Mouse (Mus musculus): Measurements from ENCODE around the gene BC049762.

BC049762 gene

DNA sequence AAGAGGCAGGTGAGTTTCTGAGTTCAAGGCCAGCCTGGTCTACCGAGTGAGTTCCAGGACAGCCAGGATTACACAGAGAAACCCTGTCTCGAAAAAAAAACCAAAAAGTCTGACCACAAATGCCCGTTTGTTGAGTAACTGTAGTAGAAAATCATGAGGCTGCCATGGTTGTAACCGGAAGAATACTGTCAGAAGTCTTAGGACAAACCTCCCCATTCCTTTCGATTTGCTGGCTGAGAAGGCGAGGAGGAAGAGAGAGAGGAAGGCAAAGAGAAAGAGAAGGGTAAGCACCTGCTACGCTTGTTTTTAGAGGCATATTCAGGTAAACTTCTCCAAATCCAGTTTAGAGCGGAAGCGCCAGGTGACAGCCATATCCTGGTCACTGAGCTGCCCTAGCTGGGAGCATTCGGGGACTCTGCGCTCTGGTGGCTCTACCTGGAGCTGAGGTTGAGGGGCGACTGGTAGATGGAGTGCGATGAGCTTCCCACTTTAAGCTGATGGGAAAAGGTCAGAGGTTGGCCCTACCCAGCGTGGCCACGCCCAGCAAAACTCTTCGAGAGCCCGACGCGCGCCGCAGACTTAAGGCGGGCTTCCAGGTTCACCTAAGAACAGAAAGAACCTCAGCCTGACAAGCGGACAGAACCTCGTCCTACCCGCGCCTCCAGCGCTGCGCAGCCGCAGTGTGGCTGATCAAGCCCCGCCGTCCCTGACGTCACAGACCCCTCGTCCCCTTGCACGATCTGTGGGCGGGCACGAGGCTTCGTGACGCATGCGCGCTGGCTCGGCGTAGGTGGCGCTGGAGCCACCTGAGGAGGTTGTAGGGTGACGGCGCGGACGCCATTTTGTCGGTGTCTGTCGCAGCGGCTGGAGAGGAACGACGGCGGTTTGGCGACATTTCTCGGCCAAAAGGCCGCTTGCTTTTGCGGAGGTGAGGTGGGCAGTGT is at the start of gene BC049762:
TSS of gene BC049762 (minus strand) at position 705 of the 944 bp plus-strand sequence.
- peak; percentile 96 to 99 for DNase-seq (ENCODE audit: low spot score in 2 of 2)

DNA sequence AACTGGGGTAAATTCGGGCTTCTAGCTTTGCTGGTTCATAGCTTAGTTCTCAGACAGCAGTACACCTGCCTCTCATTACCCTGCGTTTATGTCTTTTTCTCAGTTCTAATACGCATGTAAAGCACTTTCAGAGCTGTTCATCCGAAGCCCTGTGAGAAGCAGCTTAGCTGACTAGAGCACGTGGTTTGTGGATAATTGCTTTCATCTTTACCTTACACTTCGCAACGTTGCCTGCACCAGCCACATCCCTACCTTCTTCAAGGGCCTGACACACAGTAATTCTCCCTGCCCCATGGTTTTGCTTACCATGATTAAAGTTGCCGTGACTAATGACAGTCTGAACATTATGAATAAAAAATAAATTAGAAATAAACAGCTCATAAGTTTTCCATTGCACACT is 49.0 kb upstream of the BC049762 start:
- DNase-seq (ENCODE audit: low spot score in 2 of 2) = no peak

- no peak for DNase-seq (ENCODE audit: low spot score in 2 of 2)
Measured at GRCm38 (mm10) chr11:51308306-51308705, 45.5 kb upstream of the BC049762 start.

DNA sequence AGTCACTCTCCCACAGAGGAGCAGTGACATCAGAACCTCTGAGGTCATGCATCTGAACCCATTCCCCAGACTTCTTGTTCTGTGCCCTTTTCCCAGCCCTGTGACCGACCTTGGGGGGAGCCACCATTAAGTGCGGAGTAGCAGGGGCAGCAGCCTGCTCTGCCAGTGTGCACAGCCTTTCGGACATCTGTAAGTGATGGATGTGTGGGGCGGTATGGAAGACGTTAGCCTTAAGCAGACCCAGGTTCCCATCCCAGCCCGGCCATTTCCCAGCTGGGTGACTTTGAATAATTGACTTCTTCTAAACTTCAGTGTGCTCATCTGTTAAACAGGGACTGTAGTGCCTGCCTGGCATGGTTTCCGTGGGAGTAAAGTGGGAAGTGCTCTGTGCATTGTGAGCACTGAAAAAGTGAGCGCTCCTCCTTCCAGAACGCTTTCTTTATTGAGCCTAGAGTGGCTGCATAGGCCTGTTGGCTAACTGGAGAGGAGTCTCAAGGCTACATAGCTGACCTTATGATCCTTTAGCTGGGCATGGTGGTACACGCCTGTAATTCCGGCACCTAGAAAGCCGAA is 41.2 kb upstream of the BC049762 start:
- peak in 1 of 2 experiments; percentile 33 for DNase-seq (ENCODE audit: low spot score in 2 of 2)

DNA sequence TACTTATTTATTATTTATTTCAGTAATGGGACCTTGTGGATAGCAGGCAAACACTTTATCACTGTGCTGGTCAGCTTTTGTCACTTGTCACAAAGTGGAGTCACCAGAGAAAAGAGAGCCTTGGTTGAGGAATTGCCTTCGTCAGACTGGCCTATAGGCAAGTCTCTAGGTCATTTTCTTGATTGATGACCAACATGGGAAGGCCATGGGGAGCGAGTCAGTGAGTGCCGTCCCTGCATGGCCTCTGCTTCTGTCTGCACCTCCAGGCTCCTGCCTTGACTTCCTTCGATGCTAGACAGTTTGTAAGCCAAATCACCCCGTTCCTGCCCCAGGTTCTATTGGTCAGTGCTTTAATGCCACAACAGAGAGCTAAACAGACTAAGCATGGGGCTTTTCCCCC is 39.5 kb upstream of the BC049762 start:
- no peak for DNase-seq (ENCODE audit: low spot score in 2 of 2)

DNA sequence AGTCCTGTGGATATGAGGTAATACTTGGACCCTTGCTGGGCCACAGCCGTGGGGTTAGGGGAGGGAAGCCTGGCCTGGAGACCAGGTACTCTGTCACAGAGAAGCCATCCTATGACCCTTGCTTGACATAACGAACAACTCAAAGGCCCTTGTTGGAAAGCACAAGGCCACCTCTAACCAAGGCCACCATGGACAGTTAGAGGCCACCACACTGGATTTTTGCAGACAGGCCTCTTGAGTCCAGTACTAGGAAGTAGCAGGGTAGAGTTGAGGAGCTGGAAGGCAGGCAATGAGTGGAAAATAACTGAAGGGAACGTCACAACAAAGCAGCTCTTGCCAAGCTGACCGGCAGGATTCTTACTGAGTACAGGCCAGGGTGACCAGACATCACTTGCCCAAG is 35.8 kb upstream of the BC049762 start:
- DNase-seq (ENCODE audit: low spot score in 2 of 2) = no peak

GRCm38 (mm10) chr11:51295742-51296141 is 32.9 kb upstream of the BC049762 start:
- DNase-seq (ENCODE audit: low spot score in 2 of 2) = no peak

DNA sequence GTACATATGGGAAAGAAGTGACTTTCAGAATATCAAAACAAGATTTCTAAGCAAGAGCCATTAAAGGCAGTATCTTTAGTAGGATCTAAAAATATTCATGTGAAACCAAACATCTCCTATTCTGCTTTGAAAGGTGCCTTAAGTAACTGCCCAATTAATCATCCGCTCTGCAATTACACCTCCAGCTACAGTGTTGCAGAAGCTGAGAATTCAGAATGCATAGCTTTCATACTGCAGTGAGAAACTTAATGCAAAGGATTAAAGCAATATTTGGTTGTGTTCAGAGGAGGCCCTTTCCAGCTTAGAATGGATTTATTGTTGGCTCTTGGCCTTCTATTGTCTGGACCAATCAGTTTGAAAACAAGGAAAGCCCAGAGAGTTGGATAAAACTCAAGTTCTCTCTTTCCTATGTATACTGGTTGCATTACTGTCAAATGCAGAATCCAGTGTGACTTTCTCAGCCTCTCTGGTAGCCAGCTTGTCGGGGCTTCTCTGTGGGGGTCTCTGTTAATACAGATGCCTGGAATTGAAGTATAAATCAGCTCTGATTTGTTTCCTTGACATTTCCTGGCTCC is 31.2 kb upstream of the BC049762 start:
- DNase-seq (ENCODE audit: low spot score in 2 of 2) = no peak

GRCm38 (mm10) chr11:51290066-51290955 is 27.5 kb upstream of the BC049762 start:
- DNase-seq (ENCODE audit: low spot score in 2 of 2) = no peak

DNA sequence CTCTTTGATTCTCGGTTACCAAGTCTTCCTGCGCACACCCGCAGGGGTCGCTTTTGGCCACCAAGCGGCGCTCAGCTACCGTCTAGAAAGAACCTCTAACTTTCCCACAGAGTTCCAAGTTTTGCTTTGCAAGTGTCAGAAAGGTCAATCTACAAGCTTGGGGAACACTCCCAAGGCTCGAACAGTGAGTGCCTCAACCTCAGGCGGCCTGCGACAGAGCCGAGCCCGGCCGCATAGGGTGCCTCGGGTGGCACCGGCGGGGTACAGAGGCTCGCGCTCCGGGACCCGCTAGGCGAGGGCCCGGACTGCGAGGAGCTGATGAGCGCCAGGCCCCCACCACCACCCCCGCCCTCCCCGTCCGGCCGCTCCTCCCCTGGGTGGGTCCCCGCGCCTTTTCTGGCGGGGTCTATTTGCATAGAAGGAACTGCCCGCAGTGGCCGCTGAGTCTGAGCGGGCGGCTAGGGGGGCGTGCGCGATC is 26.8 kb upstream of the BC049762 start, which contains the start of gene Col23a1:
TSS of gene Col23a1 (plus strand) at position 357 of the 478 bp plus-strand sequence.
- peak in 1 of 2 experiments; percentile 57 for DNase-seq (ENCODE audit: low spot score in 2 of 2)

- DNase-seq (ENCODE audit: low spot score in 2 of 2) = no peak
Measured at GRCm38 (mm10) chr11:51274418-51274817, 11.6 kb upstream of the BC049762 start.

- no peak for DNase-seq (ENCODE audit: low spot score in 2 of 2)
Measured at GRCm38 (mm10) chr11:51265326-51265725, 2.5 kb upstream of the BC049762 start.

DNA sequence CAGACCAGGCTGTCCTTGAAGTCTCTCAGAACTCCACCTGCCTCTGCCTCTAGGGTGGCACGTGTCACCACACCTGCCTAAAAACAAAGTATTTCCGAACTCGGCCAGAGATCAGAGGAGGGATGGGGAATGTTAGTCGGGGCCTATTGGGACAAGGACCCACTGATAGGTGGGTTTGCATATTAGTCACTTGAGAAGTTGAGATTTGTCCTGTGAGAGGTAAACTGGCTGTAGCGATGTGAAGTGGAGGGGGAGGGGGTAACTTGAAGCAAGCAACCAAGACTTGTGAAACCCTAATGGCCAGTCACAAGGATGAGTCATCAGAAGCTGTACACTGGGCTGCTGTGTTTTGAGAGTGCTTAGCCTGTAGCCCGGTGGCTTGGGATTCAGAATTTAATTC is 1.5 kb upstream of the BC049762 start:
- no peak for DNase-seq (ENCODE audit: low spot score in 2 of 2)

GRCm38 (mm10) chr11:51263286-51263831 is 513 bp upstream of the BC049762 start:
- DNase-seq (ENCODE audit: low spot score in 2 of 2) = peak in 1 of 2 experiments; percentile 44

DNA sequence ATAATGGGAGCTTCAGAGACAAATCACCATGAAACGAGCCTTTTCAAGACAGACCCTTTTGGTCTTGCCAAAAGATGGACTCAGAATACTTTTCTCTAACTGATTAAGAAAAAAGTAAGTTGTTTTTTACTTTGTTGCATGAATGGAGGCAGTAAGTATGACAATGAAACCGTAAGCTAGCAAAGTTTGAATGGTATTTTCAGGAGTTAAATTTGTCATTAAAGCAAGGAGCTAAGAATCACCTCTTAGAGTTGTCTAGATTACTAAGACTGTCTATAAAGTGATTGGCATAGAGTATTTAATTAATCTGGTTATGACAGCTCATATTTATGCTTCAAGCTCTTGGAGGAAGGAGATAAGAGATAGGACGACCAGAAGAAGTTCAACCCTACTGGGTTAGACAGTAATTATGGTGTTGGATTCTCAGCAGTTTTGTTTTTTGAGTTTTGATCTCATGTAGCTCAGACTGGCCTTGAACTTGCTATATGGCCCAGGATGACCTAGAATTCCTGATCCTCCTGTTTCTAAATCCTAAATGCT is 1.1 kb downstream of the BC049762 start, which contains the start of gene Clk4:
TSS of gene Clk4 (plus strand) at position 51 of the 540 bp plus-strand sequence.
- no peak for DNase-seq (ENCODE audit: low spot score in 2 of 2)

GRCm38 (mm10) chr11:51257006-51257405 is 5.8 kb downstream of the BC049762 start:
- DNase-seq (ENCODE audit: low spot score in 2 of 2) = no peak

DNA sequence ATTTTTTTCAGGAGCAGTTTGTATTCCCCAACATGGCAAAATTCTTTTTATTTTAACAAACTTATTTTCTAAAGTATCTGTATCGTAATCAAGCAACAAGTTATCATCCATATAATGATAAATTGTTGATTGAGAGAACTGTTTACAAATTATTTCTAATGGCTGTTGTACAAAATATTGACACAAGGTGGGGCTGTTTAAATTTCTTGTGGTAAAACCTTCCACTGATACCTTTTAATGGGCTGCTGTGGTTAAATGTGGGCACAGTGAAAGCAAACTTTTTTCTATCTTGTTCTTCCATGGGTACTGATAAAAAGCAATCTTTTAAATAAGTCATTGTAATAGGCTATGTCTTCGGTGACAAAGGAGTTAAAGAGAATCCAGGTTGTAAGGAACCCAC is 19.9 kb downstream of the BC049762 start:
- no peak for DNase-seq (ENCODE audit: low spot score in 2 of 2)

DNA sequence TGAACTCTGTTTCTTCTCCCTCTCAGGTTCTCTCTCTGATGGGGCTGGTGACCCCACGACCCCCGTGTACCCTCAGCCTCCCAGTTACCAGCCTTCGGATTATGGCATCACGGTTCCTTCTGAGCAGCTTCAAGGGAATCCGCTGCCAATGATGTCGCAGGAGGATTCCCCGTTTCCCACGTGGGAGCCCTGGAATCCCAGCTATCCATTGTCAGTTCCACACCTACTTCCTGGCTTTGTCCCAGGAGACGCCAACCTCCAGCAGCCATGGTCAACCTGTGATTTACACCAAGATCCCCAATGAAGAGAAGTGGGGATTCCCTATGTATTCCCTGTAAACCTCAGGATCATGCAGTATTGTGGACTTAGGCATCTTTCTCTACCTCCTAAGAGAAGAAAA is 28.2 kb downstream of the BC049762 start:
- no peak for DNase-seq (ENCODE audit: low spot score in 2 of 2)

GRCm38 (mm10) chr11:51227104-51227503 is 35.7 kb downstream of the BC049762 start:
- peak; percentile 58 to 73 for DNase-seq (ENCODE audit: low spot score in 2 of 2)

DNA sequence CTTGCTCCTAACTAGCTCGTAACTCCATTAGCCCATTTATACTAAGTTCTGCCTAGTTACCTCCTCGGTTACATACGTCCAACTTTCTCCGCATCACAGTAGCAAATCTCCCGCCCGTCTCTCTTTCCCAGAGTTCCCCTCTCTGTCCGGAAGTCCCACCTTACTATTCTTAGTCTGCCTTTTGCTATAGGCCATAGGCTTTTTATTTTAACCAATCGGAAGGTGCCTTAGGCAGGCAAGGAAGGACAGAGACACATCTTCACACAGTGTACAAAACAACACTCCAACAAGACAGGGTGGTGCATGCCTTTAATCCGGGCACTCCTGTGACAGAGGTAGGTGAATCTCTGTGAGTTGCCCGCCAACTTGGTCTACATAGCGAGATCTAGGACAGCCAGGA is 42.5 kb downstream of the BC049762 start, which contains the start of gene Gm12569:
TSS of gene Gm12569 (plus strand) at position 166 of the 400 bp plus-strand sequence.
- no peak for DNase-seq (ENCODE audit: low spot score in 2 of 2)
